Mouse (Mus musculus): ENCODE measurements at regions not wholly inside any gene's neighbourhood (a gene's known extent, or its start where the extent isn't known, plus 50 kb on each side); places are given as distances from the start of the nearest gene placed in this dataset.

GRCm38 (mm10) chr14:25063090-25063489 is 395.9 kb upstream of the Zmiz1 start:
- no peak for DNase-seq (ENCODE audit: low read depth)

GRCm38 (mm10) chr14:25064190-25064947 is 394.6 kb upstream of the Zmiz1 start:
- no peak for DNase-seq (ENCODE audit: low read depth)

GRCm38 (mm10) chr14:25067435-25067834 is 391.6 kb upstream of the Zmiz1 start:
- no peak for DNase-seq (ENCODE audit: low read depth)

- DNase-seq (ENCODE audit: low read depth): no peak
Measured at GRCm38 (mm10) chr14:25068430-25068829, 390.6 kb upstream of the Zmiz1 start.

- DNase-seq (ENCODE audit: low read depth): no peak
Measured at GRCm38 (mm10) chr14:25073143-25073542, 385.8 kb upstream of the Zmiz1 start.

- DNase-seq (ENCODE audit: low read depth): no peak
Measured at GRCm38 (mm10) chr14:25074022-25074800, 384.8 kb upstream of the Zmiz1 start.

GRCm38 (mm10) chr14:25074891-25075290 is 384.1 kb upstream of the Zmiz1 start:
- DNase-seq (ENCODE audit: low read depth): no peak

GRCm38 (mm10) chr14:25080431-25080830 is 378.6 kb upstream of the Zmiz1 start:
- DNase-seq (ENCODE audit: low read depth): no peak

GRCm38 (mm10) chr14:25083847-25084246 is 375.1 kb upstream of the Zmiz1 start:
- no peak for DNase-seq (ENCODE audit: low read depth)

- DNase-seq (ENCODE audit: low read depth): no peak
Measured at GRCm38 (mm10) chr14:25096786-25097185, 362.2 kb upstream of the Zmiz1 start.

- DNase-seq (ENCODE audit: low read depth): no peak
Measured at GRCm38 (mm10) chr14:25105391-25105790, 353.6 kb upstream of the Zmiz1 start.

- DNase-seq (ENCODE audit: low read depth): no peak
Measured at GRCm38 (mm10) chr14:25106451-25106850, 352.5 kb upstream of the Zmiz1 start.

GRCm38 (mm10) chr14:25108101-25108652 is 350.8 kb upstream of the Zmiz1 start:
- DNase-seq (ENCODE audit: low read depth): no peak

- no peak for DNase-seq (ENCODE audit: low read depth)
Measured at GRCm38 (mm10) chr14:25108701-25109290, 350.2 kb upstream of the Zmiz1 start.

- DNase-seq (ENCODE audit: low read depth): no peak
Measured at GRCm38 (mm10) chr14:25109691-25110090, 349.3 kb upstream of the Zmiz1 start.

- no peak for DNase-seq (ENCODE audit: low read depth)
Measured at GRCm38 (mm10) chr14:25112832-25113231, 346.2 kb upstream of the Zmiz1 start.

- no peak for DNase-seq (ENCODE audit: low read depth)
Measured at GRCm38 (mm10) chr14:25113326-25113725, 345.7 kb upstream of the Zmiz1 start.

GRCm38 (mm10) chr14:25116424-25116823 is 342.6 kb upstream of the Zmiz1 start:
- peak; percentile 58 for DNase-seq (ENCODE audit: low read depth)

- DNase-seq (ENCODE audit: low read depth): no peak
Measured at GRCm38 (mm10) chr14:25119999-25120398, 339.0 kb upstream of the Zmiz1 start.

- no peak for DNase-seq (ENCODE audit: low read depth)
Measured at GRCm38 (mm10) chr14:25120506-25120905, 338.5 kb upstream of the Zmiz1 start.

- DNase-seq (ENCODE audit: low read depth): no peak
Measured at GRCm38 (mm10) chr14:25122971-25123535, 335.9 kb upstream of the Zmiz1 start.

Data from c-Kit-positive CD71-negative TER-119-negative erythroid progenitor cells, embryonic 14.5 days (primary cell).